Mouse (Mus musculus) cerebellum, adult 2 months (tissue): ENCODE measurements at regions not wholly inside any gene's neighbourhood (a gene's known extent, or its start where the extent isn't known, plus 50 kb on each side); places are given as distances from the start of the nearest gene placed in this dataset.

Experiments
- CTCF ChIP-seq: fragments of 200-500 bp; IDR thresholded peaks from 2 replicates; pipeline ENCODE4 v1.5.1; 2011; ENCODE audit warnings: low read depth, mild to moderate bottlenecking, control low read depth, low read length, moderate library complexity, borderline replicate concordance; ENCODE audit not compliant: insufficient read depth
- POLR2A ChIP-seq: fragments of 200-500 bp; IDR thresholded peaks from 2 replicates; pipeline ENCODE4 v1.6.1; 2011; ENCODE audit warnings: low read length, control low read depth, borderline replicate concordance; ENCODE audit not compliant: insufficient read depth

GRCm38 (mm10) chr14:72121006-72121405 lies 370.6 kb downstream of the Gm9195 start:
- TF ChIP-seq CTCF, result no peak
- TF ChIP-seq POLR2A, result no peak
